Mouse (Mus musculus) cerebellum, postnatal 14 days (tissue): ENCODE measurements around the gene Zscan2.

Source experiments
- DNase-seq, 2 experiments: peaks; one replicate each; pipeline ENCODE4 v3.0.0; 2021; ENCODE audit warnings: mixed read lengths in 2 of 2

The Zscan2 gene

GRCm38 (mm10) chr7:80860729-80861274 is at the start of gene Zscan2:
TSS of gene Zscan2 (plus strand) at chr7:80860920.
- DNase-seq = peak; percentile 88 to 90

- no peak for DNase-seq
These were observed 47.3 kb upstream of the Zscan2 start for GRCm38 (mm10) chr7:80813397-80813796.

GRCm38 (mm10) chr7:80816641-80817040 is 44.1 kb upstream of the Zscan2 start:
- no peak for DNase-seq

GRCm38 (mm10) chr7:80820838-80821237 is 39.9 kb upstream of the Zscan2 start:
- no peak for DNase-seq

- DNase-seq = no peak
These were observed 37.5 kb upstream of the Zscan2 start for GRCm38 (mm10) chr7:80823267-80823666.

GRCm38 (mm10) chr7:80823875-80824682 is 36.6 kb upstream of the Zscan2 start:
- DNase-seq = no peak

DNA sequence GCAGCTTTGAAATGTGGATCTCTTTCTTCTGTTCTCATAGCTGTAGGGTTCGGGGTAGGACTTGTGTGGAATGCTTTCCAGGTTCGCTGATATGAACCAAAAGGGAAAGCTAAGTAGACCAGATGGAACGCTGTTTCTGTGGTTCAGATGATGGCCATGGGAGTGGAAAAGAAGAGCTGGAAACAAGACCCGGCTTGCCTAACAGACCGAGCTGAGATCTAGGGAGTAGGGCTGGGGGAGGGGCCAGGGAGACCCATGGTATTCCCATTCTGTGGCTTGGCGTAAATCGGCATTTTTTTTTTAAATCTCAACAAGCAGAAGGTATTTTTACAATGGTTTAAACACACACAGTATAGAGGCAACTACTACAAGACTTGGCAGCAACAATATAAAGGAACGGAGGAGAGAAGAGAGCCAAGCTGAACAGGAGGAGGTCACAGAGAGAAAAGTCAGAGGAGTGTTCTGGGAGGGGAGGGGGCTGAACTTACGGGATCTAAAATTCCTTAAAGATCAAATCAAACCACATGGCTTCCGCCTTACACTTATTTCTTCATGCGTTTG is 34.8 kb upstream of the Zscan2 start, which contains the start of gene Iqgap1:
Gene Iqgap1, minus strand, starts transcription at position 132 of the 561 bp plus-strand sequence.
- peak; percentile 38 to 44 for DNase-seq

DNA sequence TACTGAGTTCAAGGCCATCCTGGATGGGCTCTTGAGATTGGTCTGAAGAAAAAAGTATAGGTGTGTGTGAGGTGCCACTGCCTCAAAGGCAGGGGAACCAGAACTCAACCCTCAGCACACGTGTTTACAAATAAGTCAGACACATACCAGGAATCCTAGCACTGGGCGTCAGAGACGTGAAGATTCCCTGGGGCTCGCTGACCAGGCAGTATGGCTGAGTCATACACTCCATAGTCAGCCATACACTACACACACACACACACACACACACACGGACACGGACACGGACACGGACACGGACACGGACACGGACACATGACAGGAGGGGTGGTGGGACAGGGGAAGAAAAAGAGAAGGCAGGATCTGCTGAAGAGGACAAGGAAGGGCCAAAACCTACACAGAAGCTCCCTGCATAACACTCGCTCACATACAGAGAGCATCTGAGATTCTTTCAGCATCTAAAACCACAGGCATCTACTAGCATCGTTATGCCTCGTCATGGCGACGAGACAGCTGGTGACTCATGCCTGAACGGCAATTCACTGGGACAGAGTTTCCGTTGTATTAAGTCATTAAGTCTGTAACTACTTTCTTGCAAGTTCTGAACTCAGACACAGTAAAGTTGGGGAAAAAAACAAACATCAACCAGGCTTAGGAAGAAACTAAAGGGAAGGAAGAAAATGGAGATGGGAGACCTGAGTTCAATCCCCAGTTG is 32.4 kb upstream of the Zscan2 start:
- no peak for DNase-seq

DNA sequence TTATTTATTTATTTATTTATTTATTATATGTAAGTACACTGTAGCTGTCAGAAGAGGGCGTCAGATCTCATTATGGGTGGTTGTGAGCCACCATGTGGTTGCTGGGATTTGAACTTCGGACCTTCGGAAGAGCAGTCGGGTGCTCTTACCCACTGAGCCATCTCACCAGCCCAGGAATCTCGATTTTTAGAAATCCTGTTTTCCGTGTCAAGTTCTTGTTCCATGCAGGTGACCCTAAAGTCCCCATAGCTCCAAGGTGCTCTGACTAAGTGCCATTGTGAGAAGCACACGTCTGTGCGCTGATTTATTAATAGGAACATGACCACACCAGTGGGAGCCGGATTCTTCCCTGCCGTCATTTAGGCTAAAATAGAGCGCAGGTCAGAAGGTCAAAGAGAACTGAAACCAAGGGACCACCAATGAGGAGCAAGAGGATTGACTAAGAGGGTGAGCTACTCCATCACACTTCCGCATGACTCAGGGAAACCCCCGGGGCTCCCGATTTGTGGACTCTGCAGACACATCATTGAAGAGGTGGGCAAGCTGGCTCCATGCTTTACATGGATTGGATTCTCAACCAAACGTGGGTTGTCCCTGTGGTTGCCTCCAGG is 30.4 kb upstream of the Zscan2 start:
- DNase-seq = no peak

DNA sequence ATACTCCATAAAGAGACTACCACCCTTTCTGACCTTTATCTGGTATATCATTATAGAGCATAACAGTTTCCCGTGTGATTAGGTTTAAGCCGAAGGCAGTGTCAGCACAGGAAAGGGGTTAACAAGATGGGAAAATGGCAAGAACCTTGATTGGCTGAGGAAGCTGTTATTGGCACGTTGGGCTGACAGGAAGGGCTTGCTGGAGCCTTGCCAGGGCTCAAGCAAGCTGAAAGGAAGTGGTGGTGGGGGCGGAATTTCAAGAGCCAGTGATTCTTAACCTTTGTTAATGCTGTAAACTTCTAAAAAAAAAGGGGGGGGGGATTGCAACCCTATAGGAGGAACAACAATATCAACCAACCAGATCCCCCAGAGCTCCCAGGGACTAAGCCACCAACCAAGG is 28.5 kb upstream of the Zscan2 start:
- peak in 1 of 2 experiments; percentile 49 for DNase-seq

DNA sequence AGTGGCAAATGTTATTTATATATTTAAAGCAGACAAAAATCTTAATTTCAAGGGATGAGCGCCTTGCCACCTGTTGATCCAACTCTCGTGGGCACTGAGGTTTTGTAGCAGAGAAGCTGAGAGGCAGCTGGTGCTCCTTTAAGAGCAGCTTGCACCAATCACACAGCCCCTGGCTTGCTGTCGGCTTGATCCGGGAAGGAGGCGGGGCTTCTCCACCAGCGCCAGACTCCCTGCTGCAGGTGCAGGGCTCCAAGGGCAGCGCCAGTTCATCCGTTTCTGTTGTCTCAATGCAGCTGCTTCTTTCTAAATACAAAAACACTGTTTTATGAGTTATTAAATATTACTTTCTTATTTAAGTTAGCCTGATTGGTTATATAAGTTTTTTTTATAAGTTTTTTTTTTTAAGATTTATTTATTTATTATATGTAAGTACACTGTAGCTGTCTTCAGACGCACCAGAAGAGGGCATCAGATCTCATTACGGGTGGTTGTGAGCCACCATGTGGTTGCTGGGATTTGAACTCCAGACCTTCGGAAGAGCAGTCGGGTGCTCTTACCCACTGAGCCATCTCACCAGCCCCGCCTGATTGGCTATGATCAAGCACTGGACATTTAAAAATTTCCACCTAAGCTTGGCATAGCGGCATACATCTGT is 27.6 kb upstream of the Zscan2 start:
- DNase-seq = peak; percentile 41 to 61

DNA sequence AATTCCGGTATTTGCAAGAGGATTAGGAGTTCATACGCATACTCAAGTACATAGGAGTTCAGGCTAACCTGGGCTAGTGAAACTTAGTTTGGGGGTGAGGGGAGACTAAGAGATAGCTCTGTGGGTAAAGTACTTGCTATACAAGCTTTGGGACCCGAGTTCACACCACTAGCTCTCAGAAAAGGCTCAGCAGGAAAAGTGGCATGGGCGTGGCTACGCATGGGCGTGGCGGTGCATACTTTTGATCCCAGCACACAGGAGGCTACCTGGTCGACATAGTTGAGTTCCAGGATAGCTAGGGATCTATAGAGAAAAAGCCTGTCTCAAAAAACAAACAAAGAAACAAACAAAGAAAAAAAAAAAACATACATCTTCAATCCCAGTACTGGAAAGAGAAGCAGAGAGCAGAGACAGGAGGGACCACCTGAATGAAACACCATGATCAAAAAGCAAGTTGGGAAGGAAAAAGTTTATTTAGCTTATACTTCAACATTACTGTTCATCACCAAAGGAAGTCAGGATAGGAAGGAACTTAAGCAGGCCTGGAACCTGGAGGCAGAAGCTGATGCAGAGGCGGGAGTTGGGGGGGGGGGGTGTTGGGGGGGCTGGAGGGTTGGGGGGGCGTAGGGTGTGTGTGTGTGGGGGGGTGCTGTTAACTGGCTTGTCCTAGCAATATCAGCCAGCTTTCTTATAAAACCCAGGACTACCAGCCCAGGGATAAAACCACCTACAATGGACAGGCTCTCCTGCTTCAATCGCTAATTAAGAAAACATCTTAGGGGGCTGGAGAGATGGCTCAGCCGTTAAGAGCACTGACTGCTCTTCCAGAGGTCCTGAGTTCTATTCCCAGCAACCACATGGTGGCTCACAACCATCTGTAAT is 26.8 kb upstream of the Zscan2 start:
- DNase-seq = no peak

GRCm38 (mm10) chr7:80835984-80836652 is 24.6 kb upstream of the Zscan2 start:
- DNase-seq = no peak

DNA sequence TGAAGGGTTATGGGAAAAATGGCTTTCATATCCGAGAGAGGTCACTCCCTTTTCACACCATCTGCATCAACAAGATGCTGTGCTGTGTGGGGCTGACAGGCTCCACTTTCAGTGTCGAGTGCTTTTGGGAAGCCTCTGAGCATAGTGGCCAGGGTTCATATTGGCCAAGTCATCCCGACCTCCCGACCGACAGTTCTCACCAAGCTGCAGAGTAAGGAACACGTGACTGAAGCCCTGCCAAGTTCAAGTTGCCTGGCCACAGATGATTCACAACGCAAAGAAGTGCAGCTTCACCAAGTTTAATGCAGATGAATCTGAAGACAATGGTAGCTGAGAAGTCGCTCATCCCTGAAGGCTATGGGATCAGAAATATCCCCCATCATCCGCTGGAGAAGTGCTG is 23.0 kb upstream of the Zscan2 start:
- no peak for DNase-seq

- no peak for DNase-seq
These were observed 22.5 kb upstream of the Zscan2 start for GRCm38 (mm10) chr7:80838247-80838646.

GRCm38 (mm10) chr7:80839755-80840154 is 21.0 kb upstream of the Zscan2 start:
- no peak for DNase-seq

DNA sequence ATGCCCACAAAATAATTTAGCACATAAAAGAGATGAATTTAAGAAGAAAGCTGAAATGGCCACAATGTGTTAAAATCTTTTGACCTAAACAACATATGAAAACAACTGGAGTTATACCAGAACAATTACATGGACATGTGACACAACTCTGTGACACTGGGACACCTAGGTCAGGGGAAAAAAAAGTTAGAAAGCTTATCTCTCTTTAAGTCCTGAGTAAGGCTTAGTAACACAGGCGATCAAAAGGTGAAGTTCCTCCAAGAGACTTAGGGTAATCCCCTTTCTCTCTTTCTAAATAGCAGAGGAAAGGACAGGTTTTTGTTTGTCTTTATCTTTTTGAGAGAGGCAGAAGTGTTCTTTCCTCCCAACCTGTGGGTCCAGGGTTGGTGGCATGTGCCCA is 20.5 kb upstream of the Zscan2 start:
- DNase-seq = no peak

- DNase-seq = no peak
These were observed 19.8 kb upstream of the Zscan2 start for GRCm38 (mm10) chr7:80840937-80841336.

GRCm38 (mm10) chr7:80842132-80842531 is 18.6 kb upstream of the Zscan2 start:
- no peak for DNase-seq

GRCm38 (mm10) chr7:80843176-80843575 is 17.5 kb upstream of the Zscan2 start:
- DNase-seq = no peak
